Mouse (Mus musculus) embryonic facial prominence, embryonic 14.5 days (tissue): Measurements from ENCODE around the gene Olfr224. TPM values are rescaled to one million over a fixed set of nuclear protein-coding genes. Genes with fewer than 3 reads are reported as not detected.
"Not testable (repeated sequence)": the region's sequence is repeated elsewhere in the genome, so short reads cannot be mapped to it uniquely, and the experiment has no call there.

Experiments
- ATAC-seq: fragments of 200-750 bp; cut with Nextera tagmentation; 2 replicates; pipeline ENCODE4 v1.8.0; 2017; ENCODE audit warnings: low read depth, moderate number of reproducible peaks, moderate TSS enrichment
- DNase-seq: peaks from one replicate; pipeline ENCODE4 v3.0.0-alpha.2; 2015; ENCODE audit warnings: low spot score
- H3K27ac ChIP-seq: fragments of 300-500 bp; sonication (generic); replicated peaks from 2 replicates; pipeline ENCODE4 v1.5.1; 2014; ENCODE audit warnings: low read depth, mild to moderate bottlenecking, low read length, moderate library complexity
- H3K27me3 ChIP-seq: fragments of 300-500 bp; sonication (generic); replicated peaks from 2 replicates; pipeline ENCODE4 v1.6.1; 2014; ENCODE audit warnings: low read length; ENCODE audit not compliant: control insufficient read depth, insufficient read depth
- H3K36me3 ChIP-seq: fragments of 300-500 bp; sonication (generic); 2 replicates; pipeline ENCODE4 v1.6.1; 2014; ENCODE audit warnings: low read length, mixed read lengths; ENCODE audit not compliant: control insufficient read depth, insufficient read depth
- H3K4me1 ChIP-seq: fragments of 300-500 bp; sonication (generic); 2 replicates; pipeline ENCODE4 v1.6.1; 2014; ENCODE audit warnings: antibody characterized with exemption, low read length; ENCODE audit not compliant: control insufficient read depth, insufficient read depth
- H3K4me2 ChIP-seq: fragments of 300-500 bp; sonication (generic); 2 replicates; pipeline ENCODE4 v1.6.1; 2014; ENCODE audit warnings: low read depth, mild to moderate bottlenecking, low read length, moderate library complexity, mixed read lengths
- H3K4me3 ChIP-seq: fragments of 300-500 bp; sonication (generic); 2 replicates; pipeline ENCODE4 v1.5.1; 2014; ENCODE audit warnings: low read depth, mild to moderate bottlenecking, low read length
- H3K9ac ChIP-seq: fragments of 300-500 bp; sonication (generic); 2 replicates; pipeline ENCODE4 v1.6.1; 2014; ENCODE audit warnings: low read depth, mild to moderate bottlenecking, low read length, moderate library complexity, mixed read lengths
- H3K9me3 ChIP-seq: fragments of 300-500 bp; sonication (generic); 2 replicates; pipeline ENCODE4 v1.6.1; 2016; ENCODE audit warnings: low read length; ENCODE audit not compliant: control insufficient read depth
- WGBS: fragments of 180-500 bp; shearing (Covaris S2); extraction: QIAGEN DNeasy Blood & Tissue Kit; methylation state at CpG from one replicate; pipeline ENCODE4 v1.1.7; 2014; 5-methylcytosine and 5-hydroxymethylcytosine counted together
- polyA plus RNA-seq: library from polyadenylated mRNA; unstranded; fragments of >200 nt; fragmentation: Nextera tagmentation; extraction: Ambion mirVana; gene quantifications from 2 replicates; pipeline ENCODE4 v1.2.1, GENCODE M21; 2014

Olfr224 gene
- polyA plus RNA-seq, 1 experiment from 2014 or later: not detected

DNA sequence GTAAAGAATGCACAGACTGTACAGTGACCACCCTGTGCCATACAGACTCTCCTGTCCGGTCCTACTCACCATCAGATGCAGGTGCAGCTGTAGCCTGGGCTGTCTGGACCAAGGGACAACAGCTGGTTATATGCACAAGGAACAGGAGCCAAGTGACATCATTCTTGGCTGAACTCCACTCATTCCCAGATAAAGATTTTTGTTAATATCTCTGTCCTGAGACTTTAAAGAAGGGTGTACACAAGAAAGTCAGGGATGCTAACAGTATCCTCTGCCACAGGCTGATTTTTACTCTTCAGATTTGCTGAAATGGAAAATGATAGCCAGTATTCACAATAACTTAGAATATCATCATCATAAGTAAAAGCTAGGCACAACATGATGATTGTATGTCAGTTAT, 14.8 kb downstream of the Olfr224 start, which contains the start of gene Olfr328:
Gene Olfr328, minus strand, starts transcription at position 101 of the 400 bp plus-strand sequence.
- Histone ChIP-seq H3K27me3 (no peaks in the 10 kb centered on the region), H3K9ac (no peak within 1 kb of the TSS), H3K4me3 (no peak within 1 kb of the TSS), H3K4me1 (no peaks in the 10 kb centered on the region), H3K4me2 (no peak within 1 kb of the TSS), H3K9me3 (no peaks in the 10 kb centered on the region), H3K36me3 (no peaks in the 10 kb centered on the region), H3K27ac (no peak within 1 kb of the TSS)
- no peak for DNase-seq
- ATAC-seq: no peak
- WGBS: 83% methylated on average over 1 of the region's 1 CpGs

DNA sequence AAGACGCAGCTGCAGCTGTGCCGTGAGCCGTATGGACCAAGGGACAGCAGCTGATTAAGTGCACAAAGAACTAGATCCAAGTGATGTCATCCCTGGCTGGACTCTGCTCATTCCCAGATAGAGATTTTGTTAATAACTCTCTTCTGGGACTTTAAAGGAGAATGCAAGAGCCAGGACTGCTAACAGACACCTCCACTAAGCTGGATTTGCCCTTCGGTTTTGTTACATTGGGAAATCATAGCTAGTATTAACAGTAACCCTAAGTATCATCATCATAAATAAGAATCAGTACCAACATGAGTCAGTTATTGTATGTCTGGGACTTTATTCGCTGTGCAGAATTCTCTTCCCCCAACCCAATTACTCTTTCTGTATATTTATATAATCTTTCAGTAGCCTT, 24.0 kb downstream of the Olfr224 start, which contains the start of gene Olfr329-ps:
Gene Olfr329-ps, minus strand, starts transcription at position 101 of the 400 bp plus-strand sequence.
- Histone ChIP-seq H3K4me1 (no peaks in the 10 kb centered on the region), H3K4me3 (no peak within 1 kb of the TSS), H3K4me2 (no peak within 1 kb of the TSS), H3K36me3 (no peaks in the 10 kb centered on the region), H3K27ac (no peak within 1 kb of the TSS), H3K9ac (no peak within 1 kb of the TSS), H3K27me3 (no peaks in the 10 kb centered on the region), H3K9me3 (no peaks in the 10 kb centered on the region)
- 79% methylated on average over 5 of the region's 5 CpGs for WGBS
- ATAC-seq: no peak
- no peak for DNase-seq

DNA sequence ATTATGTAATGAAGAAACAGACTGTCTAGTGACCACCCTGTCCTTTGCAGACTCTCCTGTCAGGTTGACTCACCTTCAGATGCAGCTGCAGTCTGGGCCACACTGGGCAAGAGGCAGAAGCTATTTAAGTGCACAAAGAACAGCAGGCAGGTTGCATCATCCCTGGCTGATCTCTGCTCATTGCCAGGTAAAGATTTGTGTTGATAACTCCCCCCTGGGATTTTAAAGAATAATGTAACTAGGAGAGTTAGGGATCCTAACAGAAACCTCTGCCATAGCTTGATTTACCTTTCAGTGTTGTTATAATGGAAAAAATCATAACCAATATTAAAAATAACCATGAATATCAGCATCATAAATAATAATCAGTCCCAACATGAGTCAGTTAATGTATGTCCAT, 35.6 kb downstream of the Olfr224 start, which contains the start of gene Olfr330:
Gene Olfr330, minus strand, starts transcription at position 101 of the 400 bp plus-strand sequence.
- not testable (repeated sequence) for H3K27ac ChIP-seq, H3K4me2 ChIP-seq, H3K9me3 ChIP-seq, H3K9ac ChIP-seq, H3K4me3 ChIP-seq, ATAC-seq, H3K4me1 ChIP-seq, DNase-seq, H3K27me3 ChIP-seq, H3K36me3 ChIP-seq

DNA sequence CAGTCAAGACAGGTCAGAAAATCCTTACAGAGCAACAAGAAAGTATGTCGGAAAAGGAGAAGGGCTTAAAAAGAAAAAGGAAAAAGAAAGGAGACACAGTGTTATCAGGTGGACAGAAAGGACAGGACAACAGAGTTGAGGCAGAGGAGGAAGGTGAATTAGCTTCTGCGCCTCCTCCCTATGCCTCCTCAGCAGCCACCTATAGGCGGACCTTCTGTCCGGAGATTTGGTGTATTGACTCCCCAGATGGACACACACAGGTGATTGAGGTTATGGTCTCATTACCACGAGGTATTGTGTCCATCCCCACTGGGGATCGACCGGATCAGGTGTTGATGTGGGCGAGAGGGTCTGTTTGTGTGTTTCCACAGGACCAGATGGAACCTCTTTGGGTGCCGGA, 50.6 kb downstream of the Olfr224 start:
- H3K27me3 ChIP-seq, H3K4me3 ChIP-seq, H3K9me3 ChIP-seq, H3K36me3 ChIP-seq, H3K9ac ChIP-seq, DNase-seq, H3K27ac ChIP-seq, ATAC-seq, H3K4me2 ChIP-seq, H3K4me1 ChIP-seq: not testable (repeated sequence)
- 91% methylated on average over 6 of the region's 9 CpGs for WGBS

DNA sequence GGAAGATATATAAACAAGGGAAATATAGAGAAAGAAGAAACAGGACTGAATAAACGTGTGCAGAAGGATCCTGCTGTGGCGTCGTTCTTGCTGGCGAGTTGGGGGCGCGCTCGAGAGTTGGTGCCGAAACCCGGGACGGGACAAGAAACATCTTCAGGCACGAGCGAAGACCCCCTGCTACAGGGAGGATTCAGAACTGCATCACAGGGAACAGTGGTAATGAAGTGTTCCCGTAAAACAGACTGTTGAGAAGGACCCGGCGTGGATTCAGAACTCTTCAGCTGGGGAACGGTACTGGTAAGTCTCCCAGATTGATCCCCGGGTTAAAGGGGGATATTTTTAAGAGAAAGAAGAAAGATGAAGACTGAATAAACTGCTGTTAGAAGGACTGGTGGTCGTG, 51.4 kb downstream of the Olfr224 start:
- H3K9me3 ChIP-seq, H3K36me3 ChIP-seq, H3K27me3 ChIP-seq, ATAC-seq, H3K27ac ChIP-seq, H3K4me3 ChIP-seq, DNase-seq, H3K4me1 ChIP-seq, H3K9ac ChIP-seq, H3K4me2 ChIP-seq: not testable (repeated sequence)
- WGBS: 94% methylated on average over 17 of the region's 18 CpGs

Other genes starting within 250 kb of the Olfr224 start
- gene Zfp672, start 240.2 kb downstream of the Olfr224 start, polyA plus RNA-seq: 42.3 TPM in 2 replicates
- gene Sh3bp5l, start 239.8 kb downstream of the Olfr224 start, polyA plus RNA-seq: 23.2 and 27.3 TPM in 2 replicates
- not detected in 2 replicates for gene Lypd8, start 191.5 kb downstream of the Olfr224 start, polyA plus RNA-seq
- gene 1810065E05Rik, start 149.4 kb downstream of the Olfr224 start, polyA plus RNA-seq: not detected in 2 replicates
- gene Gm12253, start 138.0 kb downstream of the Olfr224 start, polyA plus RNA-seq: not detected in 2 replicates
- not detected in 2 replicates for gene Lypd9, start 117.6 kb downstream of the Olfr224 start, polyA plus RNA-seq
- 0.13 and 0.15 TPM in 2 replicates for gene Olfr30, start 108.3 kb downstream of the Olfr224 start, polyA plus RNA-seq
- 0.11 and 0.12 TPM in 2 replicates for gene Olfr332, start 78.0 kb downstream of the Olfr224 start, polyA plus RNA-seq
- gene Olfr331, start 68.0 kb downstream of the Olfr224 start, polyA plus RNA-seq: not detected in 2 replicates
- gene Olfr330, start 35.7 kb downstream of the Olfr224 start, polyA plus RNA-seq: 0.30 and 0.46 TPM in 2 replicates
- gene Olfr329-ps, start 24.1 kb downstream of the Olfr224 start, polyA plus RNA-seq: 0.31 TPM in 1 of 2 replicates, not detected in the other
- gene Olfr328, start 14.9 kb downstream of the Olfr224 start, polyA plus RNA-seq: not detected in 2 replicates
- not detected in 2 replicates for gene Olfr325, start 7.2 kb upstream of the Olfr224 start, polyA plus RNA-seq
- not detected in 2 replicates for gene Olfr324, start 24.6 kb upstream of the Olfr224 start, polyA plus RNA-seq
- not detected in 2 replicates for gene 2210407C18Rik, start 45.5 kb upstream of the Olfr224 start, polyA plus RNA-seq
- not detected in 2 replicates for gene Olfr323, start 59.9 kb upstream of the Olfr224 start, polyA plus RNA-seq
- gene Trim58, start 69.9 kb upstream of the Olfr224 start, polyA plus RNA-seq: 0.07 and 0.09 TPM in 2 replicates
- not detected in 2 replicates for gene Olfr322, start 88.2 kb upstream of the Olfr224 start, polyA plus RNA-seq
- gene Olfr320, start 110.5 kb upstream of the Olfr224 start, polyA plus RNA-seq: not detected in 2 replicates
- gene Olfr319, start 128.6 kb upstream of the Olfr224 start, polyA plus RNA-seq: 0.33 TPM in 1 of 2 replicates, not detected in the other
- not detected in 2 replicates for gene Olfr318, start 153.5 kb upstream of the Olfr224 start, polyA plus RNA-seq
- gene Olfr317, start 168.7 kb upstream of the Olfr224 start, polyA plus RNA-seq: not detected in 2 replicates
- gene Olfr316, start 182.2 kb upstream of the Olfr224 start, polyA plus RNA-seq: not detected in 2 replicates
- gene Olfr315, start 202.6 kb upstream of the Olfr224 start, polyA plus RNA-seq: 0.13 TPM in 1 of 2 replicates, not detected in the other
- gene Olfr314, start 212.4 kb upstream of the Olfr224 start, polyA plus RNA-seq: not detected in 2 replicates
- gene Fam183b, start 231.4 kb upstream of the Olfr224 start, polyA plus RNA-seq: 1.7 and 5.7 TPM in 2 replicates
- gene Olfr313, start 244.4 kb upstream of the Olfr224 start, polyA plus RNA-seq: 0.07 TPM in 1 of 2 replicates, not detected in the other